Comparison of ENCODE assay signal across 30 mouse cellular contexts in genomic region chr8:12728644-12729043, GRCm38 (mm10). TPM values are rescaled to one million over a fixed set of nuclear protein-coding genes. Genes with fewer than 3 reads are reported as not detected.
DNase-seq lines count a peak whose midpoint lies in the region; ATAC-seq and TF ChIP-seq lines count a peak whose summit lies in the region.
"Had no signal": no experiment of that assay in that cellular context is flagged by ENCODE, and none has a peak within 500 bp of the region (broad histone marks: within the 10 kb centered on the region; RNA-seq: fewer than 3 reads in every experiment).

No protein-coding gene starts in this region.

- TF ChIP-seq CTCF in lung, postnatal 0 days (IDR thresholded peaks at IDR 0.05) = no peak

- TF ChIP-seq EP300 in lung, postnatal 0 days (IDR thresholded peaks at IDR 0.05) = peak; percentile 66

- 46% methylated on average over 4 of the region's 4 CpGs for WGBS in lung, postnatal 0 days

- no peak overlapping the region for H3K27ac ChIP-seq in lung, postnatal 0 days (ENCODE audit: low read length)
- H3K27ac ChIP-seq: embryonic facial prominence, embryonic 10.5 days; embryonic facial prominence, embryonic 13.5 days; forebrain, embryonic 12.5 days; forebrain, embryonic 15.5 days; heart, embryonic 15.5 days; hindbrain, embryonic 10.5 days; hindbrain, embryonic 13.5 days; intestine, embryonic 15.5 days had no signal

- no peak overlapping the region for H3K9ac ChIP-seq in lung, postnatal 0 days (replicated peaks; ENCODE audit: low read depth)
- H3K9ac ChIP-seq: embryonic facial prominence, embryonic 13.5 days; forebrain, embryonic 12.5 days; forebrain, embryonic 15.5 days; heart, embryonic 12.5 days; heart, embryonic 15.5 days; hindbrain, embryonic 13.5 days; intestine, embryonic 15.5 days had no signal

- no peaks in the 10 kb centered on the region for H3K9me3 ChIP-seq in lung, postnatal 0 days (ENCODE audit: low read length)
- H3K9me3 ChIP-seq: embryonic facial prominence, embryonic 10.5 days; embryonic facial prominence, embryonic 13.5 days; forebrain, embryonic 12.5 days; forebrain, embryonic 15.5 days; G1E; heart, embryonic 12.5 days; heart, embryonic 15.5 days; hindbrain, embryonic 10.5 days; hindbrain, embryonic 13.5 days; intestine, embryonic 15.5 days had no signal

- no peaks in the 10 kb centered on the region for H3K27me3 ChIP-seq in lung, postnatal 0 days (replicated peaks; ENCODE audit: insufficient read depth, low read length)
- H3K27me3 ChIP-seq: embryonic facial prominence, embryonic 13.5 days; forebrain, embryonic 15.5 days; heart, embryonic 15.5 days; hindbrain, embryonic 13.5 days; intestine, embryonic 15.5 days; Patski had no signal

- H3K4me1 ChIP-seq in lung, postnatal 0 days (ENCODE audit: insufficient read depth, low read depth, low read length) = no peaks in the 10 kb centered on the region
- H3K4me1 ChIP-seq: embryonic facial prominence, embryonic 10.5 days; embryonic facial prominence, embryonic 13.5 days; heart, embryonic 12.5 days; heart, embryonic 15.5 days; intestine, embryonic 15.5 days had no signal

- no peak overlapping the region for H3K4me2 ChIP-seq in lung, postnatal 0 days (replicated peaks; ENCODE audit: low read depth, low read length)
- H3K4me2 ChIP-seq: embryonic facial prominence, embryonic 13.5 days; forebrain, embryonic 12.5 days; forebrain, embryonic 15.5 days; heart, embryonic 12.5 days; heart, embryonic 15.5 days; hindbrain, embryonic 13.5 days; intestine, embryonic 15.5 days had no signal

- DNase-seq in adrenal gland, adult 2 months = peak; percentile 46
- no peak for DNase-seq in adrenal gland, adult 18-20 months (ENCODE audit: low spot score in 2 of 2)
- DNase-seq in lung, postnatal 0 days (ENCODE audit: low spot score) = peak; percentile 22
- no peak for DNase-seq in lung, postnatal 14 days
- DNase-seq in adrenal gland, postnatal 10 days = peak; percentile 12
- peak; percentile 37 to 41 for DNase-seq in adrenal gland, postnatal 36 days
- DNase-seq in urinary bladder, postnatal 25 days (ENCODE audit: low spot score) = no peak
- DNase-seq: B cell, adult 2 months; cerebellum, adult 11 months; cerebellum, adult 8-10 months; cerebellum, postnatal 10 days; cerebellum, postnatal 36 days; embryo, embryonic 11 days; gastrocnemius, postnatal 25 days; heart, adult 18-20 months; heart, postnatal 10 days; heart, postnatal 36 days had no signal

- no peak overlapping the region for H3K4me3 ChIP-seq in lung, postnatal 0 days (ENCODE audit: low read depth, low read length)
- H3K4me3 ChIP-seq: embryonic facial prominence, embryonic 10.5 days; embryonic facial prominence, embryonic 13.5 days; erythroblast, embryonic 14.5 days; forebrain, embryonic 12.5 days; forebrain, embryonic 15.5 days; heart, embryonic 12.5 days; heart, embryonic 15.5 days; hindbrain, embryonic 10.5 days; hindbrain, embryonic 13.5 days; intestine, embryonic 15.5 days had no signal

- ATAC-seq in lung, postnatal 0 days = no peak; the same call in 1 of the 2 replicates
- ATAC-seq: forebrain, embryonic 15.5 days; hindbrain, embryonic 16.5 days; intestine, embryonic 15.5 days; Patski had no signal

- no peaks in the 10 kb centered on the region for H3K36me3 ChIP-seq in lung, postnatal 0 days (ENCODE audit: insufficient read depth, low read length)
- H3K36me3 ChIP-seq: embryonic facial prominence, embryonic 10.5 days; embryonic facial prominence, embryonic 13.5 days; forebrain, embryonic 12.5 days; forebrain, embryonic 15.5 days; G1E; heart, embryonic 12.5 days; heart, embryonic 15.5 days; hindbrain, embryonic 10.5 days; hindbrain, embryonic 13.5 days; intestine, embryonic 15.5 days had no signal

RNA-seq across cellular contexts. Expression of gene Atp11a, which starts 28.2 kb away (rescaled TPM):
- total RNA-seq in adrenal gland, adult 2 months (2021) = 100 to 1,000 TPM; 124 to 139 TPM
- 101 and 103 TPM in 2 replicates for polyA plus RNA-seq in adrenal gland, adult 2 months (2012; rRNA removed)
- 100 to 1,000 TPM; 123 to 129 TPM for total RNA-seq in adrenal gland, adult 18-20 months (2021)
- 45.4 and 50.6 TPM in 2 replicates for polyA plus RNA-seq in lung, postnatal 0 days (2015; fragmentation: Nextera tagmentation; extraction: Ambion mirVana)
- 10 to 100 TPM; 45.9 to 53.5 TPM for total RNA-seq in adrenal gland, postnatal 10 days (2021)
- 100 to 1,000 TPM; 121 to 149 TPM for total RNA-seq in adrenal gland, postnatal 36 days (2021)
- polyA plus RNA-seq: G1E had no signal

RNA-seq across cellular contexts. Expression of gene Tubgcp3, which starts 56.6 kb away (rescaled TPM):
- total RNA-seq in adrenal gland, adult 2 months (2021) = 10 to 100 TPM; 26.8 to 28.6 TPM
- polyA plus RNA-seq in adrenal gland, adult 2 months (2012; rRNA removed) = 44.8 and 60.2 TPM in 2 replicates
- total RNA-seq in adrenal gland, adult 18-20 months (2021) = 10 to 100 TPM; 27.5 to 33.8 TPM
- polyA plus RNA-seq in lung, postnatal 0 days (2015; fragmentation: Nextera tagmentation; extraction: Ambion mirVana) = 20.9 and 21.7 TPM in 2 replicates
- 10 to 100 TPM; 29.6 to 34.4 TPM for total RNA-seq in adrenal gland, postnatal 10 days (2021)
- 10 to 100 TPM; 29.6 to 29.8 TPM for total RNA-seq in adrenal gland, postnatal 36 days (2021)

Comparison
In these comparisons a context has a peak if more than half of its experiments do, and no peak if none do; other contexts are left out.
1. DNase-seq: peak in adrenal gland, adult 2 months (single experiment), lung, postnatal 0 days (single experiment), adrenal gland, postnatal 10 days (single experiment) and adrenal gland, postnatal 36 days (2 of 2); none in adrenal gland, adult 18-20 months (0 of 2), lung, postnatal 14 days (single experiment) and urinary bladder, postnatal 25 days (single experiment).